ENCODE assay signal across 9 mouse cellular contexts in genomic region chr5:99975776-99976175, GRCm38 (mm10). TPM values are rescaled to one million over a fixed set of nuclear protein-coding genes. Genes with fewer than 3 reads are reported as not detected.
DNase-seq lines count a peak whose midpoint lies in the region; ATAC-seq lines count a peak whose summit lies in the region.
"Had no signal": no experiment of that assay in that cellular context is flagged by ENCODE, and none has a peak within 500 bp of the region (broad histone marks: within the 10 kb centered on the region; RNA-seq: fewer than 3 reads in every experiment).

No protein-coding gene starts in this region.

- no peak for DNase-seq in kidney, postnatal 10 days
- no peak for DNase-seq in frontal cortex, postnatal 25 days (ENCODE audit: low spot score in 2 of 2)
- DNase-seq in frontal cortex, postnatal 36 days (ENCODE audit: low spot score in 2 of 2) = no peak
- no peak for DNase-seq in urinary bladder, postnatal 4 days (ENCODE audit: low spot score in 2 of 2)
- DNase-seq: lung, adult 18-20 months had no signal

- no peaks in the 10 kb centered on the region for H3K9me3 ChIP-seq in kidney, embryonic 16.5 days (ENCODE audit: low read length)
- H3K9me3 ChIP-seq in embryonic facial prominence, embryonic 15.5 days (replicated peaks) = no peaks in the 10 kb centered on the region
- no peaks in the 10 kb centered on the region for H3K9me3 ChIP-seq in intestine, embryonic 16.5 days (ENCODE audit: control insufficient read depth, low read length)
- no peaks in the 10 kb centered on the region for H3K9me3 ChIP-seq in neural tube, embryonic 12.5 days

- H3K9ac ChIP-seq in kidney, embryonic 16.5 days (replicated peaks; ENCODE audit: low read length) = no peak overlapping the region
- H3K9ac ChIP-seq in embryonic facial prominence, embryonic 15.5 days = no peak overlapping the region
- no peak overlapping the region for H3K9ac ChIP-seq in intestine, embryonic 16.5 days (ENCODE audit: low read depth, low read length)
- H3K9ac ChIP-seq in neural tube, embryonic 12.5 days = no peak overlapping the region

- H3K4me3 ChIP-seq in kidney, embryonic 16.5 days (ENCODE audit: low read length) = peak overlapping the region; percentile 41
- H3K4me3 ChIP-seq in embryonic facial prominence, embryonic 15.5 days (replicated peaks) = peak overlapping the region; percentile 19; the same call in 1 of the 2 replicates
- H3K4me3 ChIP-seq in intestine, embryonic 16.5 days (ENCODE audit: low read length) = peak overlapping the region; percentile 29; the same call in 1 of the 2 replicates
- no peak overlapping the region for H3K4me3 ChIP-seq in neural tube, embryonic 12.5 days

- peaks cover 6% of the 10 kb centered on the region for H3K36me3 ChIP-seq in kidney, embryonic 16.5 days (ENCODE audit: insufficient read depth, low read length)
- H3K36me3 ChIP-seq in embryonic facial prominence, embryonic 15.5 days = peaks cover 6% of the 10 kb centered on the region; the same call in 1 of the 2 replicates
- H3K36me3 ChIP-seq in intestine, embryonic 16.5 days (ENCODE audit: control insufficient read depth, insufficient read depth, low read length) = no peaks in the 10 kb centered on the region
- peaks cover 5% of the 10 kb centered on the region; the same call in 1 of the 2 replicates for H3K36me3 ChIP-seq in neural tube, embryonic 12.5 days

- WGBS in kidney, embryonic 16.5 days = 64% methylated on average over 1 of the region's 1 CpGs
- WGBS in embryonic facial prominence, embryonic 15.5 days = 49% methylated on average over 1 of the region's 1 CpGs
- WGBS in intestine, embryonic 16.5 days = 53% methylated on average over 1 of the region's 1 CpGs
- WGBS in neural tube, embryonic 12.5 days = 77% methylated on average over 1 of the region's 1 CpGs

- H3K27ac ChIP-seq in kidney, embryonic 16.5 days (ENCODE audit: low read length) = no peak overlapping the region
- no peak overlapping the region for H3K27ac ChIP-seq in embryonic facial prominence, embryonic 15.5 days (replicated peaks)
- H3K27ac ChIP-seq in intestine, embryonic 16.5 days (ENCODE audit: low read length) = no peak overlapping the region
- no peak overlapping the region for H3K27ac ChIP-seq in neural tube, embryonic 12.5 days

- peaks cover 31% of the 10 kb centered on the region for H3K4me1 ChIP-seq in kidney, embryonic 16.5 days (ENCODE audit: insufficient read depth, low read length)
- H3K4me1 ChIP-seq in embryonic facial prominence, embryonic 15.5 days = peaks cover 21% of the 10 kb centered on the region
- peaks cover 26% of the 10 kb centered on the region for H3K4me1 ChIP-seq in intestine, embryonic 16.5 days (ENCODE audit: control insufficient read depth, insufficient read depth, low read length)
- peaks cover 17% of the 10 kb centered on the region for H3K4me1 ChIP-seq in neural tube, embryonic 12.5 days

- no peaks in the 10 kb centered on the region for H3K27me3 ChIP-seq in kidney, embryonic 16.5 days (ENCODE audit: insufficient read depth, low read length)
- H3K27me3 ChIP-seq in embryonic facial prominence, embryonic 15.5 days = no peaks in the 10 kb centered on the region
- H3K27me3 ChIP-seq in intestine, embryonic 16.5 days (replicated peaks; ENCODE audit: control insufficient read depth, insufficient read depth, low read length) = no peaks in the 10 kb centered on the region
- no peaks in the 10 kb centered on the region for H3K27me3 ChIP-seq in neural tube, embryonic 12.5 days (replicated peaks)

- peak overlapping the region; percentile 95 for H3K4me2 ChIP-seq in kidney, embryonic 16.5 days (replicated peaks; ENCODE audit: low read depth, low read length)
- H3K4me2 ChIP-seq in embryonic facial prominence, embryonic 15.5 days (replicated peaks) = peak overlapping the region; percentile 31
- H3K4me2 ChIP-seq in intestine, embryonic 16.5 days (ENCODE audit: low read depth, low read length) = peak overlapping the region; percentile 52
- peak overlapping the region; percentile 85 for H3K4me2 ChIP-seq in neural tube, embryonic 12.5 days (replicated peaks)

- ATAC-seq in kidney, embryonic 16.5 days (ENCODE audit: low FRiP score, low TSS enrichment) = no peak
- ATAC-seq in embryonic facial prominence, embryonic 15.5 days (ENCODE audit: insufficient number of reproducible peaks, low FRiP score, low TSS enrichment, low read depth) = no peak
- no peak for ATAC-seq in intestine, embryonic 16.5 days
- ATAC-seq in neural tube, embryonic 12.5 days (ENCODE audit: low FRiP score, low read depth) = no peak

RNA-seq across cellular contexts. Expression of gene Hnrnpd, which starts 3.0 kb away (rescaled TPM):
- polyA plus RNA-seq in kidney, embryonic 16.5 days (2015; fragmentation: Nextera tagmentation; extraction: Ambion mirVana) = 57.2 and 84.8 TPM in 2 replicates
- 180 and 195 TPM in 2 replicates for polyA plus RNA-seq in embryonic facial prominence, embryonic 15.5 days (2015; fragmentation: Nextera tagmentation; extraction: Ambion mirVana)
- 32.8 and 37.0 TPM in 2 replicates for polyA plus RNA-seq in intestine, embryonic 16.5 days (2015; fragmentation: Nextera tagmentation; extraction: Ambion mirVana)
- polyA plus RNA-seq in neural tube, embryonic 12.5 days (2016; fragmentation: Nextera tagmentation; extraction: Ambion mirVana) = 434 and 513 TPM in 2 replicates

RNA-seq across cellular contexts. Expression of gene 4930524J08Rik, which starts 3.1 kb away (rescaled TPM):
- polyA plus RNA-seq in kidney, embryonic 16.5 days (2015; fragmentation: Nextera tagmentation; extraction: Ambion mirVana) = 1.5 and 2.0 TPM in 2 replicates
- polyA plus RNA-seq in embryonic facial prominence, embryonic 15.5 days (2015; fragmentation: Nextera tagmentation; extraction: Ambion mirVana) = 1.7 and 3.5 TPM in 2 replicates
- 0.89 and 1.0 TPM in 2 replicates for polyA plus RNA-seq in intestine, embryonic 16.5 days (2015; fragmentation: Nextera tagmentation; extraction: Ambion mirVana)
- 2.0 and 2.1 TPM in 2 replicates for polyA plus RNA-seq in neural tube, embryonic 12.5 days (2016; fragmentation: Nextera tagmentation; extraction: Ambion mirVana)

Comparison
In these comparisons a context has a peak if more than half of its experiments do, and no peak if none do; other contexts are left out.
1. H3K4me2 ChIP-seq: peak in every context shown above with its lines; median percentile 95 in kidney, embryonic 16.5 days; 85 in neural tube, embryonic 12.5 days; 52 in intestine, embryonic 16.5 days; 31 in embryonic facial prominence, embryonic 15.5 days.